Mouse (Mus musculus) testis, adult 2 months (tissue): ENCODE measurements around the gene Acbd7.

Experiments
- CTCF ChIP-seq: fragments of 200-500 bp; IDR thresholded peaks from 2 replicates; pipeline ENCODE4 v1.5.1; 2012; ENCODE audit warnings: low read depth, mild to moderate bottlenecking, inconsistent platforms, low read length, moderate library complexity; ENCODE audit not compliant: control insufficient read depth, insufficient read depth, insufficient replicate concordance
- POLR2A ChIP-seq: fragments of 200-500 bp; IDR thresholded peaks from 2 replicates; pipeline ENCODE4 v1.6.1; 2012; ENCODE audit warnings: low read depth, mild to moderate bottlenecking, inconsistent platforms, low read length, moderate library complexity; ENCODE audit not compliant: control insufficient read depth

GRCm38 (mm10) chr2:3331071-3331703 is 4.8 kb upstream of the Acbd7 start:
- TF ChIP-seq POLR2A (no peak), CTCF (no peak)
